Mouse (Mus musculus): ENCODE results near the gene Syf2. TPM values are rescaled to one million over a fixed set of nuclear protein-coding genes. Genes with fewer than 3 reads are reported as not detected.
A peak's percentile ranks its signal among the peaks of the same experiment; 100 is the strongest.

The Syf2 gene
- polyA plus RNA-seq (2014; fragmentation: Nextera tagmentation; extraction: Ambion mirVana): 69.8 and 75.6 TPM in 2 replicates

DNA sequence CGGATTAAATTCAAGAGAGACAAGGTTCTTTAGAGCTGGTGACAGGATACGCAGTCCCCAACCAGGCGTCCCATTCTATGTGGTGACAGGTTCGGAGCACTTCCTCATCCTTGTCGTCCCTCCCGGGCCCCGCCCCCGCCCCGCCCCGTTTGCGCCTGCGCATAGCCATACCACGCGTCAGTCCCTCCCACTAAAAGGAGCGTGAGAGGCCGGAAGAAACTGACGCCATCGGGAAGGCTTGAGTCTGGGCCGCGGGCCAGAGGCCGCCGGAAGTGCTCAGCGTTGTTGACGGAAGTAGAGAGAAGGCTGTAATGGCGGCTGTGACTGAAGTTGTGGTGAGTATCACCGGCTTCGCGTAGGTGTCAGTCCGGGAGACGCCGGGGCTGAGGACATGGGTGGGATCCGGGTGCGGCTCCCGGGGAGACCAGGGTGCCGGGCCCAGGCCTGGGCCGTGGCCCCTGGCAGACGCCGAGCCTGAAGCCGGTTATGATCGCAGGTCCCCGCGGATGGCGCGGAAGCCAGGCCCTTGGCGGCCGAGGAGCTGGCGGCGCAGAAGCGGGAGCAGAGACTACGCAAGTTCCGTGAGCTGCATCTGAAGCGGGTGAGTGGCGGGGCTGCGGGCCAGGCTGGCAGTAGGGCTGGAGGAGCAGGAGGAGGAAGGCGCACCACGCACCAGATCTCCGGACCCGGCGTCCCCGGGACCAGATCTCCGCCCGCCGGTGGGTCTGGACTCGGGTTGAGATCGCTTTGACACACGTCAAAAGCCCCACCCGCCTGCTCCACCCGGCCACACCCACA lies at the start of gene Syf2:
TSS of gene Syf2 (plus strand) at position 215 of the 798 bp plus-strand sequence.
- ATAC-seq (ENCODE audit: insufficient number of reproducible peaks, low FRiP score, low TSS enrichment, low read depth) (peak; percentile 95), DNase-seq (ENCODE audit: low spot score) (peak; percentile 94)
- Histone ChIP-seq H3K4me2 (ENCODE audit: low read depth, severe bottlenecking) (peak within 1 kb of the TSS; percentile 85), H3K27me3 (ENCODE audit: control insufficient read depth, insufficient read depth, low read length) (no peaks in the 10 kb centered on the region), H3K4me3 (ENCODE audit: low read depth, low read length) (peak within 1 kb of the TSS; percentile 99), H3K9me3 (ENCODE audit: control insufficient read depth, low read length) (no peaks in the 10 kb centered on the region), H3K36me3 (ENCODE audit: control insufficient read depth, insufficient read depth, low read length) (peaks cover 18% of the 10 kb centered on the region), H3K27ac (replicated peaks; ENCODE audit: low read depth, low read length) (no peak within 1 kb of the TSS), H3K4me1 (ENCODE audit: control insufficient read depth, insufficient read depth, low read length) (no peaks in the 10 kb centered on the region), H3K9ac (ENCODE audit: low read length) (peak within 1 kb of the TSS; percentile 72)
- WGBS: under 1% methylated on average over 68 of the region's 68 CpGs

DNA sequence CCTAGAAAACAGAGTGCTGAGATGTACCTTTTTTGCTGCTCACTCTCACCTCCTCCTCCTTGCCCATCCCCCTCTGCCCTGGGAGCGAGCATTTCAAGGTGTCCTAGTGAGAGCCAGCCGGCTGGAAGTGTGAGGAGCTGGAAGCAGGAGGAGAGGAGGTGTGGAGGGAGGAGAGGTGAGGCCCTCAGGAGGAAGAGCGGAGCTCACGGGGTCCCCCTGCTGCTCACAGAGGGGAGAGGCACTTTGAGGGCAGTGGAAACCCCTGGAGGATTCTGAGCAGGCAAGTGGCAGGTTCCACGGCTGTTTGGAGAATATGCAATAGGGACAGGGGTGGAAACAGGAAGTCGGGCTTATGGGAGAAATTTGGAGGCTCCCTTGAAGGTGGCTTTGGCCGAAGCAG lies 47.4 kb upstream of the Syf2 start:
- 31% methylated on average over 7 of the region's 7 CpGs for WGBS
- H3K27ac ChIP-seq (replicated peaks; ENCODE audit: low read depth, low read length): no peak overlapping the region
- DNase-seq (ENCODE audit: low spot score): peak; percentile 62
- H3K36me3 ChIP-seq (ENCODE audit: control insufficient read depth, insufficient read depth, low read length): no peaks in the 10 kb centered on the region; the same call in 1 of the 2 replicates
- H3K27me3 ChIP-seq (ENCODE audit: control insufficient read depth, insufficient read depth, low read length): no peaks in the 10 kb centered on the region
- H3K9ac ChIP-seq (ENCODE audit: low read length): no peak overlapping the region
- H3K4me3 ChIP-seq (ENCODE audit: low read depth, low read length): no peak overlapping the region
- ATAC-seq (ENCODE audit: insufficient number of reproducible peaks, low FRiP score, low TSS enrichment, low read depth): no peak
- H3K4me1 ChIP-seq (ENCODE audit: control insufficient read depth, insufficient read depth, low read length): no peaks in the 10 kb centered on the region
- H3K9me3 ChIP-seq (ENCODE audit: control insufficient read depth, low read length): no peaks in the 10 kb centered on the region
- H3K4me2 ChIP-seq (ENCODE audit: low read depth, severe bottlenecking): no peak overlapping the region

DNA sequence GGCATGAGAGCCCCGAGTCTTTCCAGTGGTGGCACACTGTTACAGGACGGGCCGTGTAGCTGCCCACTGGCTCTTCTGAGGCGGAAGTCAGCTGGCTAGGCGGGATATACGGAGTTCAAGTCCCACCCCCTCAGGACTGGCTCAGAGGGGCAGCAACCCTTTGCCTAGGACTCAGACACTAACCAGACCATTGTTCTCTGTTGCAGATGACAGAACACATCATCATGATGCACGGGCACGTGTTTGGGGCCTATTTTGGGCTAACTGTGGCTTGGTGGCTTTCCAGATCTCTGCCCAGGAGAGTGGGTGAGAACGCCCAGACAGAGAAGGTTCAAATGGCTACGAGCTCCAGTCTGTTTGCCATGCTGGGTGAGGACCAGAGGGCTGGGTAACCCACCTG lies 46.9 kb upstream of the Syf2 start:
- no peak overlapping the region for H3K9ac ChIP-seq (ENCODE audit: low read length)
- H3K27ac ChIP-seq (replicated peaks; ENCODE audit: low read depth, low read length): no peak overlapping the region
- H3K36me3 ChIP-seq (ENCODE audit: control insufficient read depth, insufficient read depth, low read length): no peaks in the 10 kb centered on the region; the same call in 1 of the 2 replicates
- no peaks in the 10 kb centered on the region for H3K4me1 ChIP-seq (ENCODE audit: control insufficient read depth, insufficient read depth, low read length)
- no peaks in the 10 kb centered on the region for H3K27me3 ChIP-seq (ENCODE audit: control insufficient read depth, insufficient read depth, low read length)
- ATAC-seq (ENCODE audit: insufficient number of reproducible peaks, low FRiP score, low TSS enrichment, low read depth): no peak
- WGBS: 92% methylated on average over 10 of the region's 10 CpGs
- no peak for DNase-seq (ENCODE audit: low spot score)
- H3K4me3 ChIP-seq (ENCODE audit: low read depth, low read length): no peak overlapping the region
- no peaks in the 10 kb centered on the region for H3K9me3 ChIP-seq (ENCODE audit: control insufficient read depth, low read length)
- H3K4me2 ChIP-seq (ENCODE audit: low read depth, severe bottlenecking): no peak overlapping the region

DNA sequence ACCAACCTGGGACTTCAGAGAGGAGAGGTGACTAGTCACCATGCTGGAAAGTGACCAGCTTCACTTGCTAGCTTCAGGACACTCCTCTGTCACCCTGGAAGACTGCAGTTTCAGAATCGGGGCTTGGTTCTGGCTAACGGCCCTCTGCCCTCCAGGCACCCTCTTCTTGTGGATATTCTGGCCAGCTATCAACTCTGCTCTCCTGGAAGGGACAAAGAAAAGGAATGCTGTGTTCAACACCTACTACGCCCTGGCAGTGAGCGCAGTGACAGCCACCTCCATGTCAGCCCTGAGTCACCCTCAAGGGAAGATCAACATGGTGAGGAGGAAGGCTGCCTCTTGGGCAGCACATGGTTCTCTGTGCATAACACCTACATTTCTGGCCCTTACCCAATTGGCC lies 46.3 kb upstream of the Syf2 start:
- H3K9ac ChIP-seq (ENCODE audit: low read length): no peak overlapping the region
- DNase-seq (ENCODE audit: low spot score) (no peak), ATAC-seq (ENCODE audit: insufficient number of reproducible peaks, low FRiP score, low TSS enrichment, low read depth) (no peak)
- H3K4me1 ChIP-seq (ENCODE audit: control insufficient read depth, insufficient read depth, low read length): no peaks in the 10 kb centered on the region
- no peak overlapping the region for H3K4me2 ChIP-seq (ENCODE audit: low read depth, severe bottlenecking)
- no peak overlapping the region for H3K4me3 ChIP-seq (ENCODE audit: low read depth, low read length)
- H3K27me3 ChIP-seq (ENCODE audit: control insufficient read depth, insufficient read depth, low read length): no peaks in the 10 kb centered on the region
- no peak overlapping the region for H3K27ac ChIP-seq (replicated peaks; ENCODE audit: low read depth, low read length)
- no peaks in the 10 kb centered on the region; the same call in 1 of the 2 replicates for H3K36me3 ChIP-seq (ENCODE audit: control insufficient read depth, insufficient read depth, low read length)
- H3K9me3 ChIP-seq (ENCODE audit: control insufficient read depth, low read length): no peaks in the 10 kb centered on the region
- 90% methylated on average over 4 of the region's 4 CpGs for WGBS

DNA sequence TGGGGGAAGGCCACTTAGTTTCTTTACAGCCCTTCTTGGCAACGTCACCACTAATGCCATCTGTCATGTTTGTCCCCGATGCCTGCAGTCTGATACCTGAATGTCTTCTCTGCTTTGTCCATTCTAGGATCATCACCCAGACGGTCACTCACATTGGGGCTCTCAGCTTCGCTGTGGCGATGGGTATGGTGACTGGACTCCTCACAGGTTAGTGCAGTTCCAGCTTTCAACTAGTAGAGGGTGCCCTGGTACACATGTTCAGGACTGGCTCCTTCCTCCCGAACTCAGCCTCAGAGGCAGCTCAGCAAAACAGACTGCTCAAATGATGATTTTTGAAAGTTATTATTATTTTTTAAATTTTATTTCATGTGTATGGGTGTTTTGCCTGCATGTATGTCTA lies 38.6 kb upstream of the Syf2 start:
- ATAC-seq (ENCODE audit: insufficient number of reproducible peaks, low FRiP score, low TSS enrichment, low read depth) (no peak), DNase-seq (ENCODE audit: low spot score) (no peak)
- Histone ChIP-seq H3K9ac (ENCODE audit: low read length) (no peak overlapping the region), H3K9me3 (ENCODE audit: control insufficient read depth, low read length) (no peaks in the 10 kb centered on the region), H3K36me3 (ENCODE audit: control insufficient read depth, insufficient read depth, low read length) (peaks cover 7% of the 10 kb centered on the region), H3K27ac (replicated peaks; ENCODE audit: low read depth, low read length) (no peak overlapping the region), H3K27me3 (ENCODE audit: control insufficient read depth, insufficient read depth, low read length) (no peaks in the 10 kb centered on the region), H3K4me2 (ENCODE audit: low read depth, severe bottlenecking) (no peak overlapping the region), H3K4me1 (ENCODE audit: control insufficient read depth, insufficient read depth, low read length) (no peaks in the 10 kb centered on the region), H3K4me3 (ENCODE audit: low read depth, low read length) (no peak overlapping the region)
- WGBS: 81% methylated on average over 6 of the region's 6 CpGs

DNA sequence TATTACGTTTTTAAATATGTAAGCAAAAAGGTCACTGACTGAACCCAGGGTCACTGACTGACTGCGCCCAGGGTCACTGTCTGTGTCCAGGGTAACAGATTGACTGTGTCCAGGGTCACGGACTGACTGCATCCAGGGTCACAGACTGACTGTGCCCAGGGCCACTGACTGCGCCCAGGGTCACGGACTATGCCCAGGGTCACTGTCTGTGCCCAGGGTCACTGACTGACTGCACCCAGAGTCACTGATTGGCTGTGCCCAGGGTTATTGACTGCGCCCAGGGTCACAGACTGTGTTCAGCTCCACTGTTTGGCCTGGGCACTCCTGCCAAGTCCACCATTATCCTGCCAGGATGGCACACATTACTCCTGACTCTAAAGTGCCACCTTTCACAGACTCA lies 33.4 kb upstream of the Syf2 start:
- peaks cover 28% of the 10 kb centered on the region for H3K36me3 ChIP-seq (ENCODE audit: control insufficient read depth, insufficient read depth, low read length)
- H3K4me2 ChIP-seq (ENCODE audit: low read depth, severe bottlenecking): no peak overlapping the region
- H3K27me3 ChIP-seq (ENCODE audit: control insufficient read depth, insufficient read depth, low read length): no peaks in the 10 kb centered on the region
- H3K4me3 ChIP-seq (ENCODE audit: low read depth, low read length): no peak overlapping the region
- DNase-seq (ENCODE audit: low spot score): no peak
- no peak overlapping the region for H3K27ac ChIP-seq (replicated peaks; ENCODE audit: low read depth, low read length)
- WGBS: 93% methylated on average over 6 of the region's 6 CpGs
- no peak for ATAC-seq (ENCODE audit: insufficient number of reproducible peaks, low FRiP score, low TSS enrichment, low read depth)
- no peaks in the 10 kb centered on the region for H3K9me3 ChIP-seq (ENCODE audit: control insufficient read depth, low read length)
- no peaks in the 10 kb centered on the region for H3K4me1 ChIP-seq (ENCODE audit: control insufficient read depth, insufficient read depth, low read length)
- no peak overlapping the region for H3K9ac ChIP-seq (ENCODE audit: low read length)

DNA sequence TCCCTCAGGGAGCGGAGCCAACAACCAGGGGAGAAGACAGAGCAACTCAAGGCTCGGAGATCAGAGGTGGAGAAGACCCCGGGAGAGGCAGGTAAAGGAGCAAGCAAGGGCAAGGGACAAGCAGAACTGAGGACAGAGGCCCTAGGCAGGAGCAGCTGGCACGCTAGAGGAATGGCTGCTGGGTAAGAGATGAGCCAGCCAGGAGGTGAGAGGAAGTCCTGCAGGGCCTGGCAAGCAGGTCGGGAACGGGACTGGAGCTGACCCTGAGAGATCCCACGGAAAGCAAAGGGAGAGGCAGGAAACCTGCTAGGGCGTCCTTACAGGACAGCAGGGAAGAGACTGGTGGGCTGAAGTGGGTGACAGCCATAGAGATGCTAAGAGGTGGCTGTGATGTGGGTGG lies 29.6 kb upstream of the Syf2 start:
- Histone ChIP-seq H3K9ac (ENCODE audit: low read length) (no peak overlapping the region), H3K4me2 (ENCODE audit: low read depth, severe bottlenecking) (no peak overlapping the region), H3K4me1 (ENCODE audit: control insufficient read depth, insufficient read depth, low read length) (no peaks in the 10 kb centered on the region), H3K9me3 (ENCODE audit: control insufficient read depth, low read length) (no peaks in the 10 kb centered on the region), H3K27me3 (ENCODE audit: control insufficient read depth, insufficient read depth, low read length) (no peaks in the 10 kb centered on the region), H3K27ac (replicated peaks; ENCODE audit: low read depth, low read length) (no peak overlapping the region), H3K4me3 (ENCODE audit: low read depth, low read length) (no peak overlapping the region), H3K36me3 (ENCODE audit: control insufficient read depth, insufficient read depth, low read length) (peaks cover 50% of the 10 kb centered on the region)
- DNase-seq (ENCODE audit: low spot score) (no peak), ATAC-seq (ENCODE audit: insufficient number of reproducible peaks, low FRiP score, low TSS enrichment, low read depth) (no peak)
- WGBS: 88% methylated on average over 8 of the region's 8 CpGs

DNA sequence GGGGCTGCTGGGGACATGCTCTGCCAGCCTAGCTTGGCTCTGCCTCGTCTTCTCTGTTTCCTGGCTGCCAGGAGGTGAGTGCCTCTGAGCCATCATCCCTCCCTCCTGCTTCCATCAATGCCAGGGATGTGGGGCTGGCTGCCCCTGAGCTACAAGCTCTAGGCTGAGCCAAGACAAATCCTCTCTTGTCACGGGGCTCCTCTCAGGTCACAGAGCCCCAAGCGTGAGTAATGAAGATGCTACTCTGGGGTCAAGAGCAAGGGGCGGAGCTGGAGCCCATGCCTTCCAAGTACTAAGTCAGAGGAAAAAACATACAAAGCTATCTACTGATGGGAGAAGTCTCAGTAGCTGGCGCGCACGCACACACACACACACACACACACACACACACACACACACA lies 27.7 kb upstream of the Syf2 start:
- Histone ChIP-seq H3K4me1 (ENCODE audit: control insufficient read depth, insufficient read depth, low read length) (no peaks in the 10 kb centered on the region), H3K4me2 (ENCODE audit: low read depth, severe bottlenecking) (no peak overlapping the region), H3K9me3 (ENCODE audit: control insufficient read depth, low read length) (no peaks in the 10 kb centered on the region), H3K36me3 (ENCODE audit: control insufficient read depth, insufficient read depth, low read length) (peaks cover 44% of the 10 kb centered on the region), H3K9ac (ENCODE audit: low read length) (no peak overlapping the region), H3K27ac (replicated peaks; ENCODE audit: low read depth, low read length) (no peak overlapping the region), H3K27me3 (ENCODE audit: control insufficient read depth, insufficient read depth, low read length) (no peaks in the 10 kb centered on the region), H3K4me3 (ENCODE audit: low read depth, low read length) (no peak overlapping the region)
- no peak for DNase-seq (ENCODE audit: low spot score)
- ATAC-seq (ENCODE audit: insufficient number of reproducible peaks, low FRiP score, low TSS enrichment, low read depth): no peak
- WGBS: 91% methylated on average over 7 of the region's 7 CpGs
